Mouse (Mus musculus) spleen, postnatal 14 days (tissue): ENCODE results near the gene Shisa9.

Source experiments
- DNase-seq, 2 experiments: peaks; one replicate each; pipeline ENCODE4 v3.0.0; 2021 to 2022; ENCODE audit warnings: low spot score in 2 of 2

The Shisa9 gene

GRCm38 (mm10) chr16:12072573-12072972 lies 88.7 kb downstream of the Shisa9 start:
- DNase-seq, result no peak

- DNase-seq, result no peak
Measured at GRCm38 (mm10) chr16:12076270-12076669, 92.4 kb downstream of the Shisa9 start.

GRCm38 (mm10) chr16:12076700-12077099 lies 92.8 kb downstream of the Shisa9 start:
- DNase-seq, result no peak

- DNase-seq, result no peak
Measured at GRCm38 (mm10) chr16:12083082-12083481, 99.2 kb downstream of the Shisa9 start.

GRCm38 (mm10) chr16:12090604-12091235 lies 106.8 kb downstream of the Shisa9 start:
- no peak for DNase-seq

GRCm38 (mm10) chr16:12093253-12093652 lies 109.3 kb downstream of the Shisa9 start:
- DNase-seq, result no peak

GRCm38 (mm10) chr16:12094784-12095315 lies 110.9 kb downstream of the Shisa9 start:
- no peak for DNase-seq

GRCm38 (mm10) chr16:12095365-12095764 lies 111.5 kb downstream of the Shisa9 start:
- DNase-seq, result no peak

GRCm38 (mm10) chr16:12108436-12108835 lies 124.5 kb downstream of the Shisa9 start:
- DNase-seq, result no peak

- DNase-seq, result no peak
Measured at GRCm38 (mm10) chr16:12110851-12111437, 127.0 kb downstream of the Shisa9 start.

- no peak for DNase-seq
Measured at GRCm38 (mm10) chr16:12114396-12114795, 130.5 kb downstream of the Shisa9 start.

- DNase-seq, result no peak
Measured at GRCm38 (mm10) chr16:12115040-12115856, 131.3 kb downstream of the Shisa9 start.

- DNase-seq, result no peak
Measured at GRCm38 (mm10) chr16:12116926-12117325, 133.0 kb downstream of the Shisa9 start.

- no peak for DNase-seq
Measured at GRCm38 (mm10) chr16:12119463-12119862, 135.6 kb downstream of the Shisa9 start.

- no peak for DNase-seq
Measured at GRCm38 (mm10) chr16:12129782-12130181, 145.9 kb downstream of the Shisa9 start.

- no peak for DNase-seq
Measured at GRCm38 (mm10) chr16:12146666-12147065, 162.8 kb downstream of the Shisa9 start.

- no peak for DNase-seq
Measured at GRCm38 (mm10) chr16:12151986-12152385, 168.1 kb downstream of the Shisa9 start.

- no peak for DNase-seq
Measured at GRCm38 (mm10) chr16:12154476-12154875, 170.6 kb downstream of the Shisa9 start.

- DNase-seq, result no peak
Measured at GRCm38 (mm10) chr16:12173482-12174041, 189.6 kb downstream of the Shisa9 start.

- no peak for DNase-seq
Measured at GRCm38 (mm10) chr16:12178031-12178430, 194.1 kb downstream of the Shisa9 start.

GRCm38 (mm10) chr16:12189739-12190138 lies 205.8 kb downstream of the Shisa9 start:
- no peak for DNase-seq

- DNase-seq, result no peak
Measured at GRCm38 (mm10) chr16:12196841-12197240, 212.9 kb downstream of the Shisa9 start.
